10 mouse cellular contexts compared by ENCODE assay signal in the genomic region with DNA sequence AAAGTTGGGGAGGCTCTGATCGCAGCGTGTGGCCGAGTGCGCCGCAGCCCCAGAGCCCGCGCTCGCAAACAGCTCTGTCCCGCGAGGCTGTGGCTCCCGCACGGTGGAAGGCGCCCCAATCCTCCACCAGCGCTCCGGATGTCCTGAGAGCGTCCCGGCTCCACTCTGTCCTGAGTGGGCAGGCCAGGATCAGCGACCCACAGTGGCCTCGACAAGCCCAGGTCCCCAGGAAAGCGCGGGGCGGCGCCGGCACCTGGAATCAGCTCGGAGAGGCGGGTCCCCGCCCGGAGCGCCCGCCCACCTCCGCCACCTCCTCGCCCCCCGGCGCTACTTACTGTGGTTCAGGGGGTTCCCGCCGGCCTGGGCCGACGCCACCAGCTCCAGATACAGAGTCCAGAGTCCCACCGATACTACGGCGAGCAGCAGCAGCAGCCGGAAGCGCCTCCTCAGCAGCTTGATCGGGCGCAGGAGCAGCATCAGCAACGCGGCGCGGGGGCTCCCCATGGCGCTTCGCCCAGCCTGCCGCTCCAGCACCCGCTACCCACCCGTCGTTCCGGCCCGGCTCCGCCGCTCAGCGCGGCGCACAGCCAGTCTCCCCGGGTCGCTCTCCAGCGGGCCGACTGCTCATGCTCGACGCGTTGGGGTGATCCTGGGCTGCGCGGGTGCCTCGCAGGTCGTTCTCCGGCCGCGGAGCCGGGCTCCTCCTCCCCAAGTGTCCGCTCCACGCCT. TPM values are rescaled to one million over a fixed set of nuclear protein-coding genes. Genes with fewer than 3 reads are reported as not detected.
DNase-seq lines count a peak whose midpoint lies in the region; ATAC-seq and TF ChIP-seq lines count a peak whose summit lies in the region.
"Had no signal": no experiment of that assay in that cellular context is flagged by ENCODE, and none has a peak within 500 bp of the region (broad histone marks: within the 10 kb centered on the region; RNA-seq: fewer than 3 reads in every experiment).

A gene (plus strand): TSS at position 309 of the 729 bp plus-strand sequence.
A gene (minus strand): TSS at position 504 of the 729 bp plus-strand sequence.

- TF ChIP-seq CTCF in intestine, postnatal 0 days (IDR thresholded peaks at IDR 0.05; ENCODE audit: low read depth): no peak
- TF ChIP-seq CTCF in stomach, postnatal 0 days (IDR thresholded peaks at IDR 0.05; ENCODE audit: low read depth): no peak

- peak within 1 kb of the TSS; percentile 45 for H3K4me3 ChIP-seq in erythroblast, embryonic 14.5 days (replicated peaks)
- peak within 1 kb of the TSS; percentile 57 for H3K4me3 ChIP-seq in forebrain, embryonic 15.5 days
- peak within 1 kb of the TSS; percentile 71 for H3K4me3 ChIP-seq in intestine, postnatal 0 days (ENCODE audit: low read depth, low read length)
- peak within 1 kb of the TSS; percentile 71 for H3K4me3 ChIP-seq in midbrain, embryonic 12.5 days
- H3K4me3 ChIP-seq in stomach, postnatal 0 days (ENCODE audit: low read depth, low read length): peak within 1 kb of the TSS; percentile 61

- no peaks in the 10 kb centered on the region for H3K36me3 ChIP-seq in erythroblast, embryonic 14.5 days (ENCODE audit: control insufficient read depth)
- no peaks in the 10 kb centered on the region for H3K36me3 ChIP-seq in forebrain, embryonic 15.5 days
- H3K36me3 ChIP-seq in intestine, postnatal 0 days (ENCODE audit: control insufficient read depth, insufficient read depth): no peaks in the 10 kb centered on the region
- no peaks in the 10 kb centered on the region for H3K36me3 ChIP-seq in midbrain, embryonic 12.5 days
- H3K36me3 ChIP-seq in stomach, postnatal 0 days (ENCODE audit: control insufficient read depth, insufficient read depth, low read length): no peaks in the 10 kb centered on the region

- no peaks in the 10 kb centered on the region; the same call in 1 of the 2 replicates for H3K9me3 ChIP-seq in erythroblast, embryonic 14.5 days (ENCODE audit: control insufficient read depth, low read length)
- no peaks in the 10 kb centered on the region for H3K9me3 ChIP-seq in forebrain, embryonic 15.5 days
- no peaks in the 10 kb centered on the region for H3K9me3 ChIP-seq in intestine, postnatal 0 days (ENCODE audit: control insufficient read depth)
- no peaks in the 10 kb centered on the region for H3K9me3 ChIP-seq in midbrain, embryonic 12.5 days
- no peaks in the 10 kb centered on the region for H3K9me3 ChIP-seq in stomach, postnatal 0 days (ENCODE audit: control insufficient read depth, low read length)

- no peak for ATAC-seq in erythroblast, adult 5-6 weeks (replicated peaks; ENCODE audit: low FRiP score, poor library complexity, severe bottlenecking)
- peak; percentile 88 for ATAC-seq in forebrain, embryonic 15.5 days (replicated peaks)
- ATAC-seq in intestine, postnatal 0 days: peak; percentile 79
- peak; percentile 76 for ATAC-seq in midbrain, embryonic 12.5 days (ENCODE audit: low FRiP score, low read depth)
- ATAC-seq in stomach, postnatal 0 days (ENCODE audit: low FRiP score, low TSS enrichment): peak; percentile 75

- DNase-seq in adrenal gland, postnatal 25 days: peak; percentile 59
- peak; percentile 24 for DNase-seq in left cerebral cortex, postnatal 4 days
- DNase-seq in stomach, postnatal 0 days (ENCODE audit: low spot score): peak; percentile 69

- H3K27ac ChIP-seq in forebrain, embryonic 15.5 days (replicated peaks): no peak within 1 kb of the TSS
- no peak within 1 kb of the TSS for H3K27ac ChIP-seq in intestine, postnatal 0 days (ENCODE audit: low read depth, low read length)
- H3K27ac ChIP-seq in midbrain, embryonic 12.5 days (replicated peaks): no peak within 1 kb of the TSS
- no peak within 1 kb of the TSS for H3K27ac ChIP-seq in stomach, postnatal 0 days (replicated peaks)

- peak within 1 kb of the TSS; percentile 50 for H3K9ac ChIP-seq in forebrain, embryonic 15.5 days (replicated peaks)
- peak within 1 kb of the TSS; percentile 59 for H3K9ac ChIP-seq in intestine, postnatal 0 days (ENCODE audit: low read depth, low read length)
- peak within 1 kb of the TSS; percentile 60 for H3K9ac ChIP-seq in midbrain, embryonic 12.5 days (replicated peaks)
- peak within 1 kb of the TSS; percentile 67 for H3K9ac ChIP-seq in stomach, postnatal 0 days (ENCODE audit: low read length)

- peaks cover 70% of the 10 kb centered on the region for H3K27me3 ChIP-seq in erythroblast, embryonic 14.5 days (ENCODE audit: control insufficient read depth)
- H3K27me3 ChIP-seq in forebrain, embryonic 15.5 days: peaks cover 24% of the 10 kb centered on the region
- H3K27me3 ChIP-seq in intestine, postnatal 0 days (replicated peaks; ENCODE audit: control insufficient read depth, insufficient read depth, low read length): no peaks in the 10 kb centered on the region
- peaks cover 47% of the 10 kb centered on the region for H3K27me3 ChIP-seq in midbrain, embryonic 12.5 days
- no peaks in the 10 kb centered on the region for H3K27me3 ChIP-seq in stomach, postnatal 0 days (ENCODE audit: control insufficient read depth, insufficient read depth, low read length)
- H3K27me3 ChIP-seq: CH12.LX had no signal

- H3K4me2 ChIP-seq in forebrain, embryonic 15.5 days (replicated peaks): peak within 1 kb of the TSS; percentile 96
- peak within 1 kb of the TSS; percentile 98 for H3K4me2 ChIP-seq in intestine, postnatal 0 days (replicated peaks; ENCODE audit: low read depth)
- H3K4me2 ChIP-seq in midbrain, embryonic 12.5 days (replicated peaks): peak within 1 kb of the TSS; percentile 85
- H3K4me2 ChIP-seq in stomach, postnatal 0 days (replicated peaks; ENCODE audit: low read depth): peak within 1 kb of the TSS; percentile 98

- WGBS in forebrain, embryonic 15.5 days: under 1% methylated on average over 68 of the region's 79 CpGs
- WGBS in intestine, postnatal 0 days: 1% methylated on average over 73 of the region's 79 CpGs
- WGBS in midbrain, embryonic 12.5 days: under 1% methylated on average over 53 of the region's 79 CpGs
- WGBS in stomach, postnatal 0 days: under 1% methylated on average over 56 of the region's 79 CpGs

- intact Hi-C loops in left cerebral cortex, postnatal 4 days (cut with DNase I): no loop called here

- H3K4me1 ChIP-seq in erythroblast, embryonic 14.5 days (ENCODE audit: control insufficient read depth): peaks cover 8% of the 10 kb centered on the region
- H3K4me1 ChIP-seq in forebrain, embryonic 15.5 days: peaks cover 6% of the 10 kb centered on the region
- H3K4me1 ChIP-seq in intestine, postnatal 0 days (replicated peaks; ENCODE audit: control insufficient read depth, insufficient read depth, low read length): no peaks in the 10 kb centered on the region
- H3K4me1 ChIP-seq in midbrain, embryonic 12.5 days: peaks cover 4% of the 10 kb centered on the region
- no peaks in the 10 kb centered on the region for H3K4me1 ChIP-seq in stomach, postnatal 0 days (replicated peaks; ENCODE audit: control insufficient read depth, insufficient read depth)

- TF ChIP-seq EP300 in stomach, postnatal 0 days (optimal IDR thresholded peaks at IDR 0.05): no peak

RNA-seq across cellular contexts. Expression of the first gene that starts in this region (rescaled TPM):
- not detected in 2 replicates for polyA plus RNA-seq in erythroblast, embryonic 14.5 days (2012)
- not detected in 2 replicates for total RNA-seq in erythroblast, adult 5-6 weeks (2015; ENCODE audit: low replicate concordance)
- total RNA-seq in erythroblast, adult 5-6 weeks (2017; ENCODE audit: low replicate concordance): not detected in 2 replicates
- total RNA-seq in adrenal gland, postnatal 25 days (2021): 0.61 TPM in 1 of 2 replicates, not detected in the other
- not detected in 2 replicates for polyA plus RNA-seq in forebrain, embryonic 15.5 days (2015; fragmentation: Nextera tagmentation; extraction: Ambion mirVana)
- polyA plus RNA-seq in intestine, postnatal 0 days (2015; fragmentation: Nextera tagmentation; extraction: Ambion mirVana): 0.18 and 0.34 TPM in 2 replicates
- not detected for total RNA-seq in left cerebral cortex, postnatal 4 days (2021)
- not detected in 2 replicates for polyA plus RNA-seq in midbrain, embryonic 12.5 days (2016; fragmentation: Nextera tagmentation; extraction: Ambion mirVana)
- 0.35 and 0.51 TPM in 2 replicates for polyA plus RNA-seq in stomach, postnatal 0 days (2015; fragmentation: Nextera tagmentation; extraction: Ambion mirVana)
- total RNA-seq: CH12.LX; layer of hippocampus, adult 8-10 months had no signal

RNA-seq across cellular contexts. Expression of the second gene that starts in this region (rescaled TPM):
- 0.05 and 0.07 TPM in 2 replicates for polyA plus RNA-seq in erythroblast, embryonic 14.5 days (2012)
- total RNA-seq in erythroblast, adult 5-6 weeks (2015; ENCODE audit: low replicate concordance): 0.42 and 0.58 TPM in 2 replicates
- 0.26 and 0.70 TPM in 2 replicates for total RNA-seq in erythroblast, adult 5-6 weeks (2017; ENCODE audit: low replicate concordance)
- total RNA-seq in adrenal gland, postnatal 25 days (2021): 8.0 TPM in 2 replicates
- 0.10 TPM in 2 replicates for polyA plus RNA-seq in forebrain, embryonic 15.5 days (2015; fragmentation: Nextera tagmentation; extraction: Ambion mirVana)
- polyA plus RNA-seq in intestine, postnatal 0 days (2015; fragmentation: Nextera tagmentation; extraction: Ambion mirVana): 0.95 and 1.1 TPM in 2 replicates
- total RNA-seq in left cerebral cortex, postnatal 4 days (2021): under 1 TPM; 0.46 to 0.60 TPM
- polyA plus RNA-seq in midbrain, embryonic 12.5 days (2016; fragmentation: Nextera tagmentation; extraction: Ambion mirVana): 0.13 and 0.16 TPM in 2 replicates
- 0.74 and 0.85 TPM in 2 replicates for polyA plus RNA-seq in stomach, postnatal 0 days (2015; fragmentation: Nextera tagmentation; extraction: Ambion mirVana)

Comparison
In these comparisons a context has a peak if more than half of its experiments do, and no peak if none do; other contexts are left out.
1. Peak in ATAC-seq, H3K4me3 ChIP-seq, H3K9ac ChIP-seq and H3K4me2 ChIP-seq in forebrain, embryonic 15.5 days; RNA of the genes that start here not detected or under 1 TPM.
2. Peak in DNase-seq in left cerebral cortex, postnatal 4 days; RNA of the genes that start here not detected or under 1 TPM.
3. Peak in ATAC-seq, H3K4me3 ChIP-seq, H3K9ac ChIP-seq and H3K4me2 ChIP-seq in midbrain, embryonic 12.5 days; RNA of the genes that start here not detected or under 1 TPM.
4. Peak in DNase-seq, ATAC-seq, H3K4me3 ChIP-seq, H3K9ac ChIP-seq and H3K4me2 ChIP-seq in stomach, postnatal 0 days; RNA of the genes that start here not detected or under 1 TPM.